Mouse (Mus musculus) heart, postnatal 0 days (tissue): Measurements from ENCODE around the gene Gal3st2b.
"Not testable (repeated sequence)": the region's sequence is repeated elsewhere in the genome, so short reads cannot be mapped to it uniquely, and the experiment has no call there.

Experiments
- CTCF ChIP-seq: IDR thresholded peaks from 2 replicates; pipeline ENCODE4 v1.5.1; 2016; ENCODE audit warnings: antibody characterized with exemption, control low read depth, low read depth
- EP300 ChIP-seq: IDR thresholded peaks from 2 replicates; pipeline ENCODE4 v1.6.1; 2016; ENCODE audit warnings: antibody characterized with exemption, low read depth

GRCm38 (mm10) chr1:93937807-93938206 lies 19.7 kb downstream of the Gal3st2b start:
- TF ChIP-seq EP300, CTCF: not testable (repeated sequence)
